Mouse (Mus musculus): Measurements from ENCODE around the gene Gm10282. TPM values are rescaled to one million over a fixed set of nuclear protein-coding genes. Genes with fewer than 3 reads are reported as not detected.
A peak's percentile ranks its signal among the peaks of the same experiment; 100 is the strongest.

Gm10282 gene
- polyA plus RNA-seq, 1 experiment, result 0.41 TPM

- H3K27me3 ChIP-seq (ENCODE audit: control insufficient read depth, insufficient read depth, low read length), result no peaks in the 10 kb centered on the region
- H3K36me3 ChIP-seq (ENCODE audit: control insufficient read depth, insufficient read depth, low read length), result no peaks in the 10 kb centered on the region
- WGBS, result 26% methylated on average over 3 of the region's 3 CpGs
- no peaks in the 10 kb centered on the region for H3K4me1 ChIP-seq (ENCODE audit: control insufficient read depth, insufficient read depth, insufficient read length, low read length)
- H3K4me3 ChIP-seq (ENCODE audit: low read depth, low read length), result no peak overlapping the region
- no peak for TF ChIP-seq CTCF (IDR thresholded peaks at IDR 0.05; ENCODE audit: extremely low read depth, insufficient read length, insufficient replicate concordance, low read depth, low read length)
- TF ChIP-seq POLR2A (IDR thresholded peaks at IDR 0.05; ENCODE audit: low read depth, low read length), result no peak
- no peak overlapping the region for H3K27ac ChIP-seq (ENCODE audit: insufficient read depth, low read depth, low read length)
Observed at GRCm38 (mm10) chr8:72277244-72277643, 27.8 kb downstream of the Gm10282 start.

DNA sequence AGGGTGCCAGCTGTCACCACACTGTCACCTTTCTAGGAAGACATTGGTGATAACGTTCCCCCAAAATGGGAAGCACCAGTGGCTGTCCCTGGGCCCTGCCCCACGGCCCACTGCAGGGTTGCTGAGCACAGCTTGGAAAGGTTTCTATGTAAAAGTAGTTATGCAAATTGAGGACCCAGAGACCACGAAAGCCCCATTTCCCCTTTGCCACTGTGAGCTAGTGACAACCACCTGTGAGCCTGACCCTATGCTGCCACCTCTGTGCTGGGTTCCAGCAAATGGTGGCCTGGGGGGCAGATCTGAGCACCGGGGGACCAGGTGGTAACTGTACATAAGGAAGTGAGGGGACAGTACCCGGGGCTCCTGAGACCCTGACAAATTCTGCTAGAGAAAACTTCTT is 31.3 kb downstream of the Gm10282 start:
- no peaks in the 10 kb centered on the region; the same call in 1 of the 2 replicates for H3K4me1 ChIP-seq (ENCODE audit: control insufficient read depth, insufficient read depth, insufficient read length, low read length)
- H3K36me3 ChIP-seq (ENCODE audit: control insufficient read depth, insufficient read depth, low read length), result no peaks in the 10 kb centered on the region
- H3K4me3 ChIP-seq (ENCODE audit: low read depth, low read length), result no peak overlapping the region
- 78% methylated on average over 5 of the region's 5 CpGs for WGBS
- TF ChIP-seq CTCF (IDR thresholded peaks at IDR 0.05; ENCODE audit: extremely low read depth, insufficient read length, insufficient replicate concordance, low read depth, low read length), result no peak
- no peak for TF ChIP-seq POLR2A (IDR thresholded peaks at IDR 0.05; ENCODE audit: low read depth, low read length)
- no peak overlapping the region for H3K27ac ChIP-seq (ENCODE audit: insufficient read depth, low read depth, low read length)
- H3K27me3 ChIP-seq (ENCODE audit: control insufficient read depth, insufficient read depth, low read length), result no peaks in the 10 kb centered on the region

DNA sequence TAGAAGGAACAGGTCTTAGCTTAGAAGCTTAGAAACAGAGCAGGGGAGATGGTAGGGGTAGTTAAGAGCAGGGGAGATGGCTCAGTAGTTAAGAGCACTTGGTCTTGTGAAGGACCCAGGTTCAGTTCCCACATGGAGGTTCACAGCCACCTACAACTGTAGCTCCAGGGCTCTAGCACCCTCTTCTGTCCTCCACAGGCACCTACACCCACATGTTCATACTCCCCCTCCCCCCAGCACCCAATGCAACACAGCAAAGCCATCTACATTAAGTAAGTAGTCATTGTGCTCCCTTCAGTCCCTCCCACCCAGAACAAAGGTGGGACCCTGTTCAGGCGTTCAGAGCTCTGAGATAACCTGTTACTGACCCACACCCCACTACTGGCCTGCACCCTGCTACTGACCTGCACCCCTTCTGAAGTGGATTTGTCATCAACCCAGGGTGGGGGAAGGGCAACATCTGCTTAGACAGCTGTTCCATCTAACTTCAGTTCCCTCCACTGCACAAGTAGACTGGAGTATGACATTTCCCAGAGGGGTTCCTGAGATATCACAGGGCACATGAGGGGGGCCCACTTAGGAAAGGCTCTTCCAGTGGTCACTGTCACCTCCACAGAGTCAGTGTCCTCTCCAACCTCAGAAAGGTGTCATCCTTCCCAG is 31.8 kb downstream of the Gm10282 start:
- Histone ChIP-seq H3K36me3 (ENCODE audit: control insufficient read depth, insufficient read depth, low read length) (no peaks in the 10 kb centered on the region), H3K27ac (ENCODE audit: insufficient read depth, low read depth, low read length) (no peak overlapping the region), H3K4me3 (ENCODE audit: low read depth, low read length) (no peak overlapping the region), H3K4me1 (ENCODE audit: control insufficient read depth, insufficient read depth, insufficient read length, low read length) (no peaks in the 10 kb centered on the region; the same call in 1 of the 2 replicates), H3K27me3 (ENCODE audit: control insufficient read depth, insufficient read depth, low read length) (no peaks in the 10 kb centered on the region)
- WGBS, result 80% methylated on average over 1 of the region's 1 CpGs
- no peak for TF ChIP-seq CTCF (IDR thresholded peaks at IDR 0.05; ENCODE audit: extremely low read depth, insufficient read length, insufficient replicate concordance, low read depth, low read length)
- no peak for TF ChIP-seq POLR2A (IDR thresholded peaks at IDR 0.05; ENCODE audit: low read depth, low read length)

DNA sequence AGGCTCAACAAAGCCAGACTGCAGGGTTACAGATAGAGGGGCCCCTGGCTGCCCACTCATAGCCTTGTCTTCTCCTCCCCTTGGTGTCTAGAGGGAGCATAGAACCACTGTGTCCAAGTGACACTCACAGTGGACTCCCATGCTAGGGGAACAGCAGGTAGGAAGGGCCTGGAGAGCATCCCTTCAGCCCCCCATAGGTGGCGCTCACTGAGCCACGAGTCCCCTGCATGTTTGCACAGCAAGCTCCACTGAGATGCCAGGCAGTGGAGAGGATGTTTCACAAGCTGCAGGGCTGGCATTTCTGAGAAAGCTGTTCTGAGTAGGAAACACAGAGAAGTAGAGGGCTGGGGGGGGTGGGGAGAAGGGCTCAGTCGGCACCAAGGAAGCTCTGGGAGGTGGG is 32.7 kb downstream of the Gm10282 start:
- TF ChIP-seq CTCF (IDR thresholded peaks at IDR 0.05; ENCODE audit: extremely low read depth, insufficient read length, insufficient replicate concordance, low read depth, low read length) (peak; percentile 44), POLR2A (IDR thresholded peaks at IDR 0.05; ENCODE audit: low read depth, low read length) (no peak)
- H3K4me3 ChIP-seq (ENCODE audit: low read depth, low read length), result no peak overlapping the region
- WGBS, result 19% methylated on average over 3 of the region's 3 CpGs
- no peaks in the 10 kb centered on the region for H3K36me3 ChIP-seq (ENCODE audit: control insufficient read depth, insufficient read depth, low read length)
- no peaks in the 10 kb centered on the region; the same call in 1 of the 2 replicates for H3K4me1 ChIP-seq (ENCODE audit: control insufficient read depth, insufficient read depth, insufficient read length, low read length)
- no peaks in the 10 kb centered on the region for H3K27me3 ChIP-seq (ENCODE audit: control insufficient read depth, insufficient read depth, low read length)
- H3K27ac ChIP-seq (ENCODE audit: insufficient read depth, low read depth, low read length), result no peak overlapping the region

DNA sequence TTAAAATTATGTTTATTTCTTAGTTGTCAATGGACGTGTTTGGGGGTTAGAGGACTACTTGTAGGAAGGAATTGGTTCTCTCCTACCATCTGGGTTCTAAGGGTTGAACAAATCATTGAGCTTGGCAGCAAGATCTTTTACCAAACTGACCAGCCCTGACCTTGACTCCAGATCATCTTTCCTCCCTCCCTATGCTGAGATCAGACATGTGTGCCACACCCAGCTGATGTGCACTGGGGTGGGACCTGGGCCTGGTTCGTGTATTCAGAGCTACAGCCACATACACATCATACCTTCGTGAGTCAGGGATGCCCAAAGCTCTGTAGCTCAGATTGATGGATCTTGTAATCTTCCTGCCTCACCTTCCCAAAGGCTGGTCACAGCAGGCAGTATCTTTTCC is 33.4 kb downstream of the Gm10282 start:
- Histone ChIP-seq H3K36me3 (ENCODE audit: control insufficient read depth, insufficient read depth, low read length) (no peaks in the 10 kb centered on the region), H3K4me1 (ENCODE audit: control insufficient read depth, insufficient read depth, insufficient read length, low read length) (no peaks in the 10 kb centered on the region; the same call in 1 of the 2 replicates), H3K27me3 (ENCODE audit: control insufficient read depth, insufficient read depth, low read length) (no peaks in the 10 kb centered on the region), H3K27ac (ENCODE audit: insufficient read depth, low read depth, low read length) (no peak overlapping the region), H3K4me3 (ENCODE audit: low read depth, low read length) (no peak overlapping the region)
- no peak for TF ChIP-seq POLR2A (IDR thresholded peaks at IDR 0.05; ENCODE audit: low read depth, low read length)
- no peak for TF ChIP-seq CTCF (IDR thresholded peaks at IDR 0.05; ENCODE audit: extremely low read depth, insufficient read length, insufficient replicate concordance, low read depth, low read length)
- 66% methylated on average over 3 of the region's 3 CpGs for WGBS

DNA sequence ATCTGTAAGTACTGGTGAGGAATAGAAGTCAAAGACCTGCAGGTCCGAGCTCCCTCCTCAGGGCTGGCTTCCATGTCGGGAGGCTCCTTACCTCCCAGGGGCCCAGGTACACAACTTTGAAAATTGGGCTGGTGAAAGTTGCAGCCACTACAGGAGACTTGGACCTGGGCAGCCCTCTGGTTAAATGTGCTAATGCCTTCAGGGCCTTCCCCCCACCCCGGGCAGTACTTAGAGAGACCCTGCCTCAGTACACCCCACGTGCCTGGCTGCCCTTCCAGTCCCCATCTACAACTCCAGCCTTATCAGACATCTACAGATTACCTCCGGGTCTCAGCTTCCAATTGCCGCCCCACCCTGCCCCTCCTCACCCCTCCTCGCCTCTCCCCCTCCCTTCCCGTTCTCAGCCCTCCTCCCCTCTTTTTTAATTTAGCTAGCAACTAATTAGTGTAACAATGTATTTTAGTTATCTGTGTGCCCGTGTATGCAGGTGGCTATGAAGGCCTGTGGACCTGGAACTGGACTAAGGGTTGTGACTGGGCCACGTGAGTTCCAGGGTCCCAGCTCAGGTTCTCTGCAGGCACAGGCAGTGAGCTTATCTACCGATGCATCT is 33.9 kb downstream of the Gm10282 start:
- 59% methylated on average over 11 of the region's 11 CpGs for WGBS
- H3K27ac ChIP-seq (ENCODE audit: insufficient read depth, low read depth, low read length), result no peak overlapping the region
- no peaks in the 10 kb centered on the region; the same call in 1 of the 2 replicates for H3K4me1 ChIP-seq (ENCODE audit: control insufficient read depth, insufficient read depth, insufficient read length, low read length)
- no peak for TF ChIP-seq POLR2A (IDR thresholded peaks at IDR 0.05; ENCODE audit: low read depth, low read length)
- no peak for TF ChIP-seq CTCF (IDR thresholded peaks at IDR 0.05; ENCODE audit: extremely low read depth, insufficient read length, insufficient replicate concordance, low read depth, low read length)
- H3K4me3 ChIP-seq (ENCODE audit: low read depth, low read length), result no peak overlapping the region
- H3K36me3 ChIP-seq (ENCODE audit: control insufficient read depth, insufficient read depth, low read length), result no peaks in the 10 kb centered on the region
- no peaks in the 10 kb centered on the region for H3K27me3 ChIP-seq (ENCODE audit: control insufficient read depth, insufficient read depth, low read length)

DNA sequence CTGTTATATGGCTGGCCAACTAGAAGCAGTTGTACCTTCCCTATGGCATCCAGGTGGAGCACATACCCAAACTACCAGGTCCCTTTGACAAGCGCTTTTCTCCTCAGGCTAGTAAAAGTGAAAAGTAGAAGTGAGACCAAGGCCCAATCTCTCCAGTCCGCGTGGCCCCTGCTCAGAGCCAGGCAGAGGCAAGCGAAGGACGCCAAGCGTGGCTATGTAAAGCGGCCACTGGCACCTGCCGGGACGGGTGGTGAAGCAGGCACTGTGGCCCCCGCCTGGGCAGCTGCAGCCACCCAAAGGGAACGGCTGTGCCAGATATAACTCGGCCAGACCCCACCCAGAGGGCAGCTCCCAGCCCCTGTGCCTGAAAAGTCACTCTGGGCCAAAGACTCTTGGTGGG is 34.5 kb downstream of the Gm10282 start:
- WGBS, result 88% methylated on average over 12 of the region's 12 CpGs
- Histone ChIP-seq H3K4me3 (ENCODE audit: low read depth, low read length) (no peak overlapping the region), H3K36me3 (ENCODE audit: control insufficient read depth, insufficient read depth, low read length) (no peaks in the 10 kb centered on the region), H3K27ac (ENCODE audit: insufficient read depth, low read depth, low read length) (no peak overlapping the region), H3K27me3 (ENCODE audit: control insufficient read depth, insufficient read depth, low read length) (no peaks in the 10 kb centered on the region), H3K4me1 (ENCODE audit: control insufficient read depth, insufficient read depth, insufficient read length, low read length) (no peaks in the 10 kb centered on the region; the same call in 1 of the 2 replicates)
- no peak for TF ChIP-seq CTCF (IDR thresholded peaks at IDR 0.05; ENCODE audit: extremely low read depth, insufficient read length, insufficient replicate concordance, low read depth, low read length)
- TF ChIP-seq POLR2A (IDR thresholded peaks at IDR 0.05; ENCODE audit: low read depth, low read length), result no peak
